Mouse (Mus musculus) limb, embryonic 15.5 days (tissue): ENCODE results near the gene Csrp3. TPM values are rescaled to one million over a fixed set of nuclear protein-coding genes. Genes with fewer than 3 reads are reported as not detected.

ENCODE experiments used
- ATAC-seq: fragments of 200-750 bp; cut with Nextera tagmentation; 2 replicates; pipeline ENCODE4 v1.8.0; 2017; ENCODE audit warnings: low read depth, moderate TSS enrichment; ENCODE audit not compliant: insufficient number of reproducible peaks, low FRiP score, low TSS enrichment
- H3K27ac ChIP-seq: fragments of 300-500 bp; sonication (generic); 2 replicates; pipeline ENCODE4 v1.5.1; 2015; ENCODE audit warnings: moderate library complexity, mild to moderate bottlenecking, inconsistent platforms
- H3K27me3 ChIP-seq: fragments of 300-500 bp; sonication (generic); 2 replicates; pipeline ENCODE4 v1.6.1; 2015; ENCODE audit warnings: inconsistent platforms
- H3K36me3 ChIP-seq: fragments of 300-500 bp; sonication (generic); 2 replicates; pipeline ENCODE4 v1.6.1; 2015; ENCODE audit warnings: inconsistent platforms
- H3K4me1 ChIP-seq: fragments of 300-500 bp; sonication (generic); 2 replicates; pipeline ENCODE4 v1.6.1; 2015; ENCODE audit warnings: inconsistent platforms
- H3K4me2 ChIP-seq: fragments of 300-500 bp; sonication (generic); 2 replicates; pipeline ENCODE4 v1.6.1; 2015; ENCODE audit warnings: mild to moderate bottlenecking, inconsistent platforms
- H3K4me3 ChIP-seq: fragments of 300-500 bp; sonication (generic); 2 replicates; pipeline ENCODE4 v1.5.1; 2015; ENCODE audit warnings: mild to moderate bottlenecking, inconsistent platforms
- H3K9ac ChIP-seq: fragments of 300-500 bp; sonication (generic); 2 replicates; pipeline ENCODE4 v1.6.1; 2015; ENCODE audit warnings: inconsistent platforms
- H3K9me3 ChIP-seq: fragments of 300-500 bp; sonication (generic); 2 replicates; pipeline ENCODE4 v1.6.1; 2016; ENCODE audit warnings: inconsistent platforms
- WGBS: fragments of 180-500 bp; shearing (Covaris S2); methylation state at CpG from one replicate; pipeline ENCODE4 v1.1.7; 2015; 5-methylcytosine and 5-hydroxymethylcytosine counted together
- polyA plus RNA-seq: library from polyadenylated mRNA; unstranded; fragments of >200 nt; fragmentation: Nextera tagmentation; extraction: Ambion mirVana; gene quantifications from 2 replicates; pipeline ENCODE4 v1.2.1, GENCODE M21; 2015

Csrp3 gene
- polyA plus RNA-seq, 1 experiment from 2014 or later: 65.6 TPM

GRCm38 (mm10) chr7:48881971-48882609 lies 34.3 kb upstream of the Csrp3 start:
- H3K4me3 ChIP-seq: peak overlapping the region; percentile 83
- H3K27me3 ChIP-seq: peaks cover 7% of the 10 kb centered on the region; the same call in 1 of the 2 replicates
- H3K4me1 ChIP-seq: peaks cover 27% of the 10 kb centered on the region
- 0 out of 2 replicates have a peak, but pooled peaks cover 2% of the 10 kb centered on the region for H3K36me3 ChIP-seq
- peak overlapping the region; percentile 85 for H3K27ac ChIP-seq
- 2% methylated on average over 28 of the region's 28 CpGs for WGBS
- peak overlapping the region; percentile 33 for H3K9ac ChIP-seq
- ATAC-seq: no peak
- H3K9me3 ChIP-seq: no peaks in the 10 kb centered on the region
- peak overlapping the region; percentile 84 for H3K4me2 ChIP-seq

DNA sequence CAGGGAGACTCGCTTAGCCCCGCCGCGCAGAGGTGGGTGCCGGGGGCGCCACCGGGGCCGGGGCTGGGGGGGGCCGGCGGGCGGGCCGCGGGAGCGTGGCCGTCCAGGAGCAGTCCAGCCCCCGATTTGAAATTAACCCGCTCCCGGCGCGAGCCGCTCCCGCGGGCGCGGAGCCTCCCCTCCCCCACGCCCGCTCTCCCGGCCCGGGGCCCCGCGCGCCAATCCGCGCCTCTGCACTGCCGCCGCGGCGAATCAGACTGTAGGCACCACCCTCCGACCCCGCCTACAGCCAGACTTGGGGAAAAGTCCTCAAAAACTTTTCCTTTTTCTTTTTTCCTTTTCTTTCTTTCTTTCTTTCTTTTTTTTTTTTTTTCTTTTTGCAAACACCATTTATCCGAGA lies 33.7 kb upstream of the Csrp3 start, which contains the start of gene E2f8:
E2f8 (minus strand) TSS at position 111 of the 400 bp plus-strand sequence.
- ATAC-seq: peak; percentile 77
- H3K27ac ChIP-seq: peak within 1 kb of the TSS; percentile 85
- peak within 1 kb of the TSS; percentile 83 for H3K4me3 ChIP-seq
- H3K36me3 ChIP-seq: 0 out of 2 replicates have a peak, but pooled peaks cover 4% of the 10 kb centered on the region
- peak within 1 kb of the TSS; percentile 84 for H3K4me2 ChIP-seq
- H3K4me1 ChIP-seq: peaks cover 27% of the 10 kb centered on the region
- peaks cover 7% of the 10 kb centered on the region; the same call in 1 of the 2 replicates for H3K27me3 ChIP-seq
- WGBS: 0% methylated on average over 41 of the region's 41 CpGs
- H3K9me3 ChIP-seq: no peaks in the 10 kb centered on the region
- H3K9ac ChIP-seq: peak within 1 kb of the TSS; percentile 54

DNA sequence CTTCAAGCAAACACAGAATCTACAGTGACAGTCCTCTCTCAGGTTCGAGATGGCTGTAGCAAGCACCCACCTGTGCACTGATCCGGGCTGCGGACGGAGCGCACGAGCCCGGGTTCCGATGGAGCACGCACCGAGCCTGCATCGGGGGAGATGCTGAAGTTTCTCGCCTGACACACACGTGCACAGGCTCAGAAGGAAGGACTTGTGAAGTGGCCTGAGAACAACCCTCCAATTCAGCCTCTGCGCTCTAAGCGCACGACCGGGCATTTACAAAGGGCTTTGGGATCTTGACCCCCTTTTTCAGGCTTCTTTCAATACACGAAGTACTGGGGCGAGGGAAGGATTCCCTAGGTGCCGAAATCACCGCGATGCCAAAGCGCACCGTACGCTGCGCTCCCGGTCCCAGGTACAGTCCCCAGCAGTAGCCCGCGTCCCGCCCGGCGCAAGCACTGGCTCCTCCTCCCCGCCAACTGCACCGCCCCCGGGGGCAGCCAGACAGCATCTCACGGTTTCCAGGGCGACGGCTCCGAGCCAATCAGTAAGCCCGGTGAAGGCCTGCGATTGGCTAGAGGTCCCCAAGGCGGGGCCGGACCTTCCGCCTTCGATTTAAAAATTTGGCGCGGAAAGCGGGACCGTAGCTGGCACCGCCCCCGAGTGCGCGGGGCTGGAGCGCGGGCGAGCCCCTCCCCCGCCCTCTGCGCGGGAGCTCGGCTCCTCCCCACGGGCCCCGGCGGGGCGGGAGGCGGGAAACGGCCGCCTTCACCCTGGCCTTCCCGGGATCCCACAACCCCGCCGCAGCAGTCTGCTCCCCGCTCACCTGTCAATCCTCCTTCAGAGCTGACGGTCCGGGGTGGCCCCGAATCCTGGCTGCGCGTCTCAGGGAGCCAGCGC lies 33.0 kb upstream of the Csrp3 start:
- H3K27me3 ChIP-seq: peaks cover 7% of the 10 kb centered on the region; the same call in 1 of the 2 replicates
- H3K27ac ChIP-seq: peak overlapping the region; percentile 85
- peaks cover 5% of the 10 kb centered on the region for H3K36me3 ChIP-seq
- peak overlapping the region; percentile 54 for H3K9ac ChIP-seq
- WGBS: under 1% methylated on average over 74 of the region's 77 CpGs
- H3K9me3 ChIP-seq: no peaks in the 10 kb centered on the region
- H3K4me1 ChIP-seq: peaks cover 27% of the 10 kb centered on the region
- H3K4me2 ChIP-seq: peak overlapping the region; percentile 84
- H3K4me3 ChIP-seq: peak overlapping the region; percentile 83
- peak; percentile 96 for ATAC-seq

- Histone ChIP-seq H3K9me3 (no peaks in the 10 kb centered on the region), H3K36me3 (peaks cover 17% of the 10 kb centered on the region), H3K4me2 (peak overlapping the region; percentile 31), H3K27ac (no peak overlapping the region), H3K4me1 (peaks cover 27% of the 10 kb centered on the region), H3K27me3 (peaks cover 7% of the 10 kb centered on the region; the same call in 1 of the 2 replicates), H3K9ac (no peak overlapping the region), H3K4me3 (peak overlapping the region; percentile 27)
- no peak for ATAC-seq
- WGBS: 45% methylated on average over 3 of the region's 3 CpGs
These were observed 31.7 kb upstream of the Csrp3 start for GRCm38 (mm10) chr7:48879574-48879973.

- H3K27me3 ChIP-seq: peaks cover 5% of the 10 kb centered on the region; the same call in 1 of the 2 replicates
- no peak overlapping the region for H3K4me3 ChIP-seq
- no peak overlapping the region for H3K27ac ChIP-seq
- ATAC-seq: no peak
- WGBS: 55% methylated on average over 15 of the region's 15 CpGs
- no peaks in the 10 kb centered on the region for H3K9me3 ChIP-seq
- H3K4me2 ChIP-seq: no peak overlapping the region
- H3K9ac ChIP-seq: no peak overlapping the region
- H3K4me1 ChIP-seq: peaks cover 27% of the 10 kb centered on the region
- peaks cover 33% of the 10 kb centered on the region for H3K36me3 ChIP-seq
These were observed 30.1 kb upstream of the Csrp3 start for GRCm38 (mm10) chr7:48877786-48878390.

DNA sequence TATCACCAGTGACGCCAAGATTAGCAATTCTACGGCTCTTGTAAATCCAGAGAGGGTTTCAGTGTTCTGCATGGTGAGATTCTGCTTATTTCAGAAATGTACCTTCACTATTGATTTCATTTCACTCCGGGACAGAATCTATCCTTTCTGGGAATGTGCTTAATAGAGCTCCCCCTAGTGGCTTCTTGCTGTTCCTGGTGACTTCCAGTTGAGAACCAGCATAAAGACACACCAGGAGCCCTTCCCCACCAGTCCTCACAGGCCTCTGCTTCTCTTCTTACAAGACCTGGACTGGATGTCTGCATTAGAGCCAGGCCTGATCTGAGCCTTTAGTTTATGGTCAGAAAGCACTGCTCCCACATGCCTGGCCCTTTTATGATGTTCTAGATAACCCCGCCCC lies 28.7 kb upstream of the Csrp3 start:
- 73% methylated on average over 4 of the region's 4 CpGs for WGBS
- H3K27ac ChIP-seq: no peak overlapping the region
- H3K27me3 ChIP-seq: no peaks in the 10 kb centered on the region
- H3K9me3 ChIP-seq: no peaks in the 10 kb centered on the region
- no peak overlapping the region for H3K4me3 ChIP-seq
- peaks cover 46% of the 10 kb centered on the region for H3K36me3 ChIP-seq
- H3K9ac ChIP-seq: no peak overlapping the region
- H3K4me1 ChIP-seq: peaks cover 17% of the 10 kb centered on the region
- no peak overlapping the region for H3K4me2 ChIP-seq
- no peak for ATAC-seq

GRCm38 (mm10) chr7:48875096-48875495 lies 27.3 kb upstream of the Csrp3 start:
- Histone ChIP-seq H3K27me3 (no peaks in the 10 kb centered on the region), H3K9me3 (no peaks in the 10 kb centered on the region), H3K36me3 (peaks cover 61% of the 10 kb centered on the region), H3K4me1 (peaks cover 13% of the 10 kb centered on the region), H3K9ac (no peak overlapping the region), H3K4me3 (no peak overlapping the region), H3K4me2 (no peak overlapping the region), H3K27ac (no peak overlapping the region)
- no peak for ATAC-seq
- WGBS: 84% methylated on average over 14 of the region's 14 CpGs

DNA sequence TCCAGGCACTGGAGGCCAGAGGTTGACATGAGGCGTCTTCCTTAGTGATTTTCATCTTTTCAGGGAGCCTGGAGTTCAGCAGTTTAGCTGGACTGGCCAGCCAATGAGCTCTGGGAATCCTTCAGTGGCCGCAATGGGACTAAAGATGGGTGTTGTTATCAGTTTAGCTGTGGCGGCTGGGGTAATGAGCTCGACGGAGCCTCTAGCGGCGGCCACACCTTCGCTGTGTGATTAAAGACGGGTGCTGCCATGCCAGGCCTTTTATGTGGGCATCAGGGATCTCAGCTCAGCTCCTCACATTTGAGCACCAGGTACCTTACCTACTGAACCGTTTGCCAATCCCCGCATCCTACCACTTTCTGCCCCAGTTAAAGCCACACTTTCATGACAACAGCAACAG lies 23.5 kb upstream of the Csrp3 start:
- peaks cover 90% of the 10 kb centered on the region for H3K36me3 ChIP-seq
- H3K4me2 ChIP-seq: no peak overlapping the region
- H3K9ac ChIP-seq: no peak overlapping the region
- H3K4me1 ChIP-seq: no peaks in the 10 kb centered on the region
- no peak overlapping the region for H3K4me3 ChIP-seq
- 93% methylated on average over 11 of the region's 11 CpGs for WGBS
- H3K27ac ChIP-seq: no peak overlapping the region
- ATAC-seq: no peak
- H3K27me3 ChIP-seq: no peaks in the 10 kb centered on the region
- no peaks in the 10 kb centered on the region for H3K9me3 ChIP-seq

- H3K4me1 ChIP-seq: no peaks in the 10 kb centered on the region
- peaks cover 93% of the 10 kb centered on the region for H3K36me3 ChIP-seq
- H3K27ac ChIP-seq: no peak overlapping the region
These were observed 22.8 kb upstream of the Csrp3 start for GRCm38 (mm10) chr7:48870579-48871180.

DNA sequence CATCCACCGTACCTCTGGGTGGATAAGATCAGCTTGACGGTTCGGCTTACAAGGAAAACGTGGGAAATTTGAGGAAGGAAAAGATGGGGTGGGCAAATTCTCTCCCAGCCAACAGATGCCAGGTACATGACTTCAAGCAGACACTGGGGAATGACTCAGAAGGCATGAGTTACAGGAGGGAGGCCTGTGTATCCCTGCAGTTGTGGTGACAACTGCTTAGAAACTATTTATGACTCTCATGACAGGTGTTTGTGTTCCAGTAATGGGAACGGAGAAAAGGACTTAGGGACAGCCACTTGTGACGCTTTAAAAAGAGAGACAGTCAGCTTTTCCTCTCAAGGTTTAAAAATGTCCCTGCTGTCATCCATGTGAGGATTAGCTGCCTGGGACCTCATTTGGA lies 22.3 kb upstream of the Csrp3 start:
- no peak overlapping the region for H3K9ac ChIP-seq
- no peak for ATAC-seq
- 75% methylated on average over 6 of the region's 6 CpGs for WGBS

More at GRCm38 (mm10) chr7:48870579-48871180, 22.8 kb upstream of the Csrp3 start:
- no peak for ATAC-seq
- Histone ChIP-seq H3K27me3 (no peaks in the 10 kb centered on the region), H3K4me2 (no peak overlapping the region), H3K9me3 (no peaks in the 10 kb centered on the region), H3K9ac (no peak overlapping the region), H3K4me3 (no peak overlapping the region)
- WGBS: 90% methylated on average over 21 of the region's 21 CpGs

GRCm38 (mm10) chr7:48867576-48867975 lies 19.7 kb upstream of the Csrp3 start:
- H3K4me3 ChIP-seq: no peak overlapping the region
- no peak for ATAC-seq
- no peak overlapping the region for H3K27ac ChIP-seq
- no peaks in the 10 kb centered on the region for H3K27me3 ChIP-seq
- H3K36me3 ChIP-seq: peaks cover 63% of the 10 kb centered on the region
- no peaks in the 10 kb centered on the region for H3K9me3 ChIP-seq
- H3K9ac ChIP-seq: no peak overlapping the region
- H3K4me2 ChIP-seq: no peak overlapping the region
- H3K4me1 ChIP-seq: no peaks in the 10 kb centered on the region
- 90% methylated on average over 18 of the region's 18 CpGs for WGBS

More for the DNA sequence above, 22.3 kb upstream of the Csrp3 start:
- H3K4me3 ChIP-seq: no peak overlapping the region
- no peak overlapping the region for H3K4me2 ChIP-seq
- H3K27me3 ChIP-seq: no peaks in the 10 kb centered on the region
- peaks cover 87% of the 10 kb centered on the region for H3K36me3 ChIP-seq
- no peaks in the 10 kb centered on the region for H3K4me1 ChIP-seq
- no peak overlapping the region for H3K27ac ChIP-seq
- H3K9me3 ChIP-seq: no peaks in the 10 kb centered on the region
